Mouse (Mus musculus) embryonic facial prominence, embryonic 10.5 days (tissue): ENCODE results near the gene Tceal7. TPM values are rescaled to one million over a fixed set of nuclear protein-coding genes. Genes with fewer than 3 reads are reported as not detected.
"Not testable (repeated sequence)": the region's sequence is repeated elsewhere in the genome, so short reads cannot be mapped to it uniquely, and the experiment has no call there.

Source experiments
- DNase-seq: peaks from one replicate; pipeline ENCODE4 v3.0.0-alpha.2; 2017; ENCODE audit warnings: low spot score
- H3K27ac ChIP-seq: fragments of 300-500 bp; sonication (generic); replicated peaks from 2 replicates; pipeline ENCODE4 v1.5.1; 2016; ENCODE audit warnings: mild to moderate bottlenecking
- H3K27me3 ChIP-seq: fragments of 300-500 bp; sonication (generic); replicated peaks from 2 replicates; pipeline ENCODE4 v1.6.1; 2016; ENCODE audit warnings: low read depth, mild to moderate bottlenecking; ENCODE audit not compliant: poor library complexity, severe bottlenecking
- H3K36me3 ChIP-seq: fragments of 300-500 bp; sonication (generic); replicated peaks from 2 replicates; pipeline ENCODE4 v1.6.1; 2016; ENCODE audit warnings: mild to moderate bottlenecking, moderate library complexity
- H3K4me1 ChIP-seq: fragments of 300-500 bp; sonication (generic); 2 replicates; pipeline ENCODE4 v1.6.1; 2016
- H3K4me3 ChIP-seq: fragments of 300-500 bp; sonication (generic); 2 replicates; pipeline ENCODE4 v1.5.1; 2016; ENCODE audit warnings: mild to moderate bottlenecking, moderate library complexity
- H3K9me3 ChIP-seq: fragments of 300-500 bp; sonication (generic); 2 replicates; pipeline ENCODE4 v1.6.1; 2016; ENCODE audit warnings: mild to moderate bottlenecking
- WGBS: fragments of 180-500 bp; shearing (Covaris S2); methylation state at CpG from one replicate; pipeline ENCODE4 v1.1.7; 2016; 5-methylcytosine and 5-hydroxymethylcytosine counted together
- polyA plus RNA-seq: library from polyadenylated mRNA; unstranded; fragments of >200 nt; fragmentation: Nextera tagmentation; extraction: Ambion mirVana; gene quantifications from 2 replicates; pipeline ENCODE4 v1.2.1, GENCODE M21; 2016

Gene Tceal7
- 0.58 and 0.82 TPM in 2 replicates for polyA plus RNA-seq

- H3K9me3 ChIP-seq, H3K4me1 ChIP-seq, H3K36me3 ChIP-seq, DNase-seq: not testable (repeated sequence)
- H3K4me3 ChIP-seq = peak within 1 kb of the TSS; percentile 59
- WGBS = 26% methylated on average over 18 of the region's 67 CpGs
- peak within 1 kb of the TSS; percentile 35 for H3K27ac ChIP-seq
- peaks cover 14% of the 10 kb centered on the region; the same call in 1 of the 2 replicates for H3K27me3 ChIP-seq
These were observed at the start of gene Tceal7, which contains the start of gene Bex1 for GRCm38 (mm10) chrX:136214729-136215677. Gene Tceal7 (plus strand): TSS chrX:136214779. Gene Bex1 (minus strand): TSS chrX:136215513.

GRCm38 (mm10) chrX:136170625-136171024, 44.0 kb upstream of the Tceal7 start:
- H3K36me3 ChIP-seq = peaks cover 11% of the 10 kb centered on the region

DNA sequence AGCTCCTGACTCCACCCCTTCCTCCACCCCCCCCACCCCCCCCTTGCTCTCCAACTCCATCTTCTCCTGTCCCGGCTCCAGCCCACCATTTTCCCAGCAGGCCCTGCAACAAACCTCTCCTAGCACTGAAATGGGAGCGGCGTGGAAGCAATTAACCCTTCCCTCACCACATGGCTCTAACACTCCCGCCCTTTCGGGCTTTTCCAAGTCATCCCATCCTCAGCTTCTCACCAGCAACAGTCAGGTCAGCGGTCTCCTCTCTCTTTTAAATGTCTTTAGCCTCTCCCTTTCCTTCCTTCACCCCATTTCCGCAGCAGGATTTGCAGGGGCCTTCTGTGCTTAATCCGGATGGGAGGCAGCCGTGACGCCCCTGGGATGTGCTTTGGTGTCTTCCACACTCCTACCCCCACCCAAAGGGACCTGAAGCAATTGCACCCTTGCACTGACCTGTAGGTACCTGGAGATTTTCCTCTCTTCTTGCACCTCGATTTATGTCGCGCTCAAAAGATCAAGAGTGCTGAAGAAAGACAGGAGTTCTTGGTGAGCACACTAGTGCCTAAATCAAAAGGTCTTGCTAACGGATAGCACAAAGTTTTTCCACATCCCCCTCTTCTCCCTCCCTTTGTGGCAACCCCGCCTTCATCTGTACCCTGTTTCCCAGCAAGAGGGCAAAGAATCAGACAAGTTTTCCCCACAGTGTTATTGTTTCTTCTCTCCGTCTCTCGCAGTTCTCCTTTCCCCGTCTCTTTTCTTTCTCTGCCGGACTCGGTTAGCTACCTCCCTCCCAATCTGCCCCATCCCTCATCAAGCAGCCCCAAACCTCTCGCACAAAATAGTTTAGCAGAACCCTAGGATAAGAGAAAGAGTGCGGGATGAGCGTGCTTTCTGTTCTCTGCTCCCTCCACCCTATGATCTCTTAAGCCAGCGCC, 43.1 kb upstream of the Tceal7 start:
- Histone ChIP-seq H3K27ac (peak overlapping the region; percentile 89), H3K36me3 (peaks cover 11% of the 10 kb centered on the region), H3K4me1 (peaks cover 3% of the 10 kb centered on the region), H3K27me3 (peaks cover 48% of the 10 kb centered on the region), H3K9me3 (no peaks in the 10 kb centered on the region), H3K4me3 (peak overlapping the region; percentile 67)
- peak; percentile 82 for DNase-seq
- WGBS = 16% methylated on average over 24 of the region's 24 CpGs

More at GRCm38 (mm10) chrX:136170625-136171024, 44.0 kb upstream of the Tceal7 start:
- 70% methylated on average over 10 of the region's 10 CpGs for WGBS
- Histone ChIP-seq H3K4me1 (peaks cover 3% of the 10 kb centered on the region), H3K4me3 (peak overlapping the region; percentile 67), H3K27me3 (peaks cover 41% of the 10 kb centered on the region), H3K9me3 (no peaks in the 10 kb centered on the region), H3K27ac (peak overlapping the region; percentile 89)
- no peak for DNase-seq

- peaks cover 11% of the 10 kb centered on the region for H3K36me3 ChIP-seq
- peak; percentile 84 for DNase-seq
- H3K4me1 ChIP-seq = peaks cover 3% of the 10 kb centered on the region
- peak within 1 kb of the TSS; percentile 89 for H3K27ac ChIP-seq
- peaks cover 54% of the 10 kb centered on the region for H3K27me3 ChIP-seq
- H3K4me3 ChIP-seq = peak within 1 kb of the TSS; percentile 67
- no peaks in the 10 kb centered on the region for H3K9me3 ChIP-seq
- 17% methylated on average over 10 of the region's 10 CpGs for WGBS
These were observed 42.4 kb upstream of the Tceal7 start, which contains the start of gene Tceal8 for GRCm38 (mm10) chrX:136172118-136172551. Gene Tceal8 (minus strand): TSS chrX:136172342.

DNA sequence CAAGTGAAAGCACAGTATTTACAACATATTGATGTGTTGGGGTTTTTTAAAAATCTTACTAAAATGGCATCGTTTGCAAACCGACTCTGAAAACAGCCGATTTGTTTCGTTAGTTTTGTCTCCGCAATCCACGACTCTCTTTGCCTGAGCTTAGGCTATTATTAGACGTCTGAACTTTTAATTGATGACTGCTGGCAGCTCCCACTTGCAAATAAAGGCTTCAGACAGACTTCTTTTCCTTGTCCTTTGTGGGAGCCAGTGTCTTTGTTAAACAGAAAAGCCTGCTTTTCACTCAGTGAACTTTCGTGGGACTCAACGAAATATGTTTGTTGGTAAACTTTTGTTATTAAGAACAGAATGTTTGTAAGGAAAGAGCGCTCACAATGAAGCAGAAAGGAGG, 41.8 kb upstream of the Tceal7 start:
- peaks cover 60% of the 10 kb centered on the region for H3K27me3 ChIP-seq
- H3K4me3 ChIP-seq = peak overlapping the region; percentile 67
- peaks cover 3% of the 10 kb centered on the region for H3K4me1 ChIP-seq
- DNase-seq = peak; percentile 7
- no peaks in the 10 kb centered on the region for H3K9me3 ChIP-seq
- 26% methylated on average over 10 of the region's 10 CpGs for WGBS
- H3K27ac ChIP-seq = peak overlapping the region; percentile 89
- peaks cover 11% of the 10 kb centered on the region for H3K36me3 ChIP-seq

DNA sequence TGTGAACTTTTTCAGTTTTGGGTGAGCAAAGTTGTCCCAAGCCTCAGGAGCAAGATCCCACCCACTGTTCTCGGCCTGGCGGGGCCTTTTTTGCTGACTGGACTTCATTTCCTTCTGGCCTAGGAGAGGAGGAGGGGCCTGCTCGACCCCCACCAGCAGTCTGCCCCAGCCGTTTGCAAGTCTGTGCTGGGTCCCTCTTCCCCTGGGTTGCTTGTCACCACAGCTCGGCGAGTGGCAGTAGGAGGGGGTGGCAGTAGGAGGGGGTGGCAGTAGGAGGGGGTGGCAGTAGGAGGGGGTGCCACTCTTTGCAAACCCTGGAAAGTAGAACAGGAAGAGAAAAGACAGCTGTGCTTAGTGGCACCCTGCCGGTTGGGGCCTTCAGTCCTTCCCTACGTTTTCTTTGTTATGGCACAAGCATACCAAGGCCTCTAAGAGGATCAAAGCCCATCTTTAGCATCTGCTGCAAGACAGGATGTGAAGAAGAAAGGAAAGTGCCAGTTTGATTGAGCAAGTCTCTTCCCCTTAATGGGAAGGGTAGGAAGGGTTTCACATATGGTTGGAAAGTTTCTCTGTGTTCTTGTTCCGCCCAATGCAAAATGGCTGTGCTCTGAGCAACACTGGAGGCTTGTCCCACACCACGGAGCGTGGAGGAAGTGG, 33.6 kb upstream of the Tceal7 start:
- Histone ChIP-seq H3K27me3 (peaks cover 58% of the 10 kb centered on the region), H3K9me3 (no peaks in the 10 kb centered on the region), H3K36me3 (no peaks in the 10 kb centered on the region), H3K4me1 (peaks cover 7% of the 10 kb centered on the region), H3K4me3 (0 out of 2 replicates have a peak overlapping the region, but pooled peaks have one; percentile 16), H3K27ac (peak overlapping the region; percentile 76)
- WGBS = 21% methylated on average over 11 of the region's 11 CpGs
- DNase-seq = peak; percentile 41

DNA sequence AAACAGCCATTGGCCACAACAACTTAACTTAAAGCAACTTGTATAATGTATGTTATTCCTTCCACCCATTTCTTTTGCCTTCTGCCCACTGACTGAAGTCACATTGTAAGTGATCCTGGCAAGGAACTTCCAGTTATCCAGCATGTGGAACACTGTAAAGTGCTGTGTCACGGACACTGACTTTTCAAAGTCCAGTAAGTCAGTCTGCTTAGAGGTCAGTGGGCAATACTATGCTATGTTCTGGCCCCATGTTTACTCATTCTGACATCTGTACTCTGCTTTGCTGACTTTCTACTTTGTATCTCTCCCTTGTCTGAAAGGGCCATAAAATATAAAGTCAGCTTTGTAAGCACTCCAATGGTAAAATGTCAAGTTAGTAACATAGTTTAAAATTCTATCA, 31.5 kb upstream of the Tceal7 start:
- no peaks in the 10 kb centered on the region for H3K36me3 ChIP-seq
- no peak for DNase-seq
- H3K27ac ChIP-seq = no peak overlapping the region
- peaks cover 7% of the 10 kb centered on the region for H3K4me1 ChIP-seq
- H3K27me3 ChIP-seq = peaks cover 39% of the 10 kb centered on the region
- no peaks in the 10 kb centered on the region for H3K9me3 ChIP-seq
- WGBS = 90% methylated on average over 1 of the region's 1 CpGs
- no peak overlapping the region for H3K4me3 ChIP-seq

GRCm38 (mm10) chrX:136195193-136195944, 19.2 kb upstream of the Tceal7 start:
- WGBS = 80% methylated on average over 16 of the region's 16 CpGs

DNA sequence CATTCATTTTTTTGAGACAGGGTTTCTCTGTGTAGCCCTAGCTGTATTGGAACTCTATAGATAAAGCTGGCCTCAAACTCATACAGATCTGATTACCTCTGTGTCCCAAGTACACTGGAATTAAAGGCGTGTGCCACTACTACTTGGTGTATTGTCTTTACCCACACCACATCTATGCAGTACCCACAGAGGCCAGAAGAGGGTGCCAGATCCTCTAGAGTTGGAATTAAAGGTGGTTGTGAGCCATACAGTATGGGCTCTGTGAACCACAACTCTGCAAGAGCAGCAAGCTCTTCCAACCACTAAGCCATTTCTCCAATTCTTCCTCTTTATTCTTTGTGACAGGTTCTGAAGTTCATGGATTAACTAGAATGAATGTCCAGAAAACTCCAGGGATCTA, 17.7 kb upstream of the Tceal7 start:
- Histone ChIP-seq H3K4me1 (no peaks in the 10 kb centered on the region), H3K9me3 (no peaks in the 10 kb centered on the region), H3K27me3 (peaks cover 23% of the 10 kb centered on the region), H3K27ac (no peak overlapping the region), H3K36me3 (no peaks in the 10 kb centered on the region), H3K4me3 (no peak overlapping the region)
- peak; percentile 35 for DNase-seq
- WGBS = 57% methylated on average over 1 of the region's 1 CpGs

More at GRCm38 (mm10) chrX:136195193-136195944, 19.2 kb upstream of the Tceal7 start:
- no peaks in the 10 kb centered on the region for H3K9me3 ChIP-seq
- no peak for DNase-seq
- H3K4me3 ChIP-seq = no peak overlapping the region
- H3K4me1 ChIP-seq = no peaks in the 10 kb centered on the region
- no peaks in the 10 kb centered on the region for H3K36me3 ChIP-seq
- H3K27ac ChIP-seq = no peak overlapping the region
- peaks cover 13% of the 10 kb centered on the region for H3K27me3 ChIP-seq

GRCm38 (mm10) chrX:136203257-136203656, 11.3 kb upstream of the Tceal7 start:
- Histone ChIP-seq H3K36me3 (no peaks in the 10 kb centered on the region), H3K9me3 (no peaks in the 10 kb centered on the region), H3K4me3 (peak overlapping the region; percentile 57), H3K27me3 (peaks cover 39% of the 10 kb centered on the region), H3K4me1 (peaks cover 5% of the 10 kb centered on the region), H3K27ac (peak overlapping the region; percentile 44)
- no peak for DNase-seq
- whole genome bisulfite sequencing = 15% methylated on average over 7 of the region's 7 CpGs

DNA sequence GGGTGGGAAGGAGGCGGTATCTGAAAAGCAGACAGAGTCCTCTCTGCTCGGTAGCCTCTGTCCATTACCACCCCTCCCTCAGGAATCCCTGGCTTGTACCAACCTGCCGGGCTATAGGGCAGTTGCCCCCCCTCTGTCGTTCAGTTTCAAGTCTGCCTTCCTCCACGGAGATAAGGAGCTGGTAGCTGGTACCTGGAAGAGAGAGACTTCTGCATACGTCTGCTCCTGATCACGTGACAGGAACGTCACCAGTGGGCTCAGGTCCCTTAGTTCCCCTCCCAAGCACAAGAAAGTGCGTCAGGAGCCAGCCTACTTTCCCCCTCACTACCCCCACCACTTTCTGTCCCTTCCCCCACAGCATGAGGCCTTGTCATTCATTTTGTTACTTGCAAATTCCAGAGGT, 10.9 kb upstream of the Tceal7 start, which contains the start of gene Tceal5:
TSS of gene Tceal5 (minus strand) at position 213 of the 403 bp plus-strand sequence.
- H3K27me3 ChIP-seq = peaks cover 39% of the 10 kb centered on the region
- peak within 1 kb of the TSS; percentile 44 for H3K27ac ChIP-seq
- peak within 1 kb of the TSS; percentile 57 for H3K4me3 ChIP-seq
- 25% methylated on average over 9 of the region's 9 CpGs for WGBS
- peak; percentile 67 for DNase-seq
- no peaks in the 10 kb centered on the region for H3K36me3 ChIP-seq
- peaks cover 5% of the 10 kb centered on the region for H3K4me1 ChIP-seq
- H3K9me3 ChIP-seq = no peaks in the 10 kb centered on the region
